Mouse (Mus musculus): ENCODE results near the gene Inpp4b.

GRCm38 (mm10) chr8:81342236-81342998 is at the start of gene Inpp4b:
- TF ChIP-seq POLR2A (IDR thresholded peaks at IDR 0.05; ENCODE audit: control insufficient read depth, extremely low read depth, insufficient read depth, low read length, poor library complexity) (no peak), CTCF (IDR thresholded peaks at IDR 0.05; ENCODE audit: borderline replicate concordance, control insufficient read depth, extremely low read depth, insufficient read depth, low read length, poor library complexity) (no peak)
